Mouse (Mus musculus) v-Abl transformed pro-B cells (cell line): ENCODE measurements around the gene March8.

Source experiments
- in situ Hi-C, 2 experiments: fragments of 400-800 bp; cut with MboI; formaldehyde crosslinking; loops; one replicate each; pipeline ENCODE4 v1.15.1; 2025; ENCODE audit not compliant: unreplicated experiment in 2 of 2

Gene March8

GRCm38 (mm10) chr6:116455781-116456180, 118.0 kb downstream of the March8 start:
- in situ Hi-C loops = no loop called here

GRCm38 (mm10) chr6:116456482-116456881, 118.7 kb downstream of the March8 start:
- in situ Hi-C loops = no loop called here

GRCm38 (mm10) chr6:116458728-116459127, 120.9 kb downstream of the March8 start:
- in situ Hi-C loops = no loop called here
